Mouse (Mus musculus): Measurements from ENCODE around the gene Tbc1d17.

GRCm38 (mm10) chr7:44867010-44867702, 18.3 kb upstream of the Tbc1d17 start:
- TF ChIP-seq CTCF (IDR thresholded peaks at IDR 0.05; ENCODE audit: low read depth, low read length) (no peak), EP300 (IDR thresholded peaks at IDR 0.05; ENCODE audit: insufficient read depth, low read depth, low read length) (no peak), POLR2A (IDR thresholded peaks at IDR 0.05; ENCODE audit: insufficient read depth, low read length) (no peak)
